Mouse (Mus musculus) T-helper 17 cell (primary cell): ENCODE results near the gene Pfn3.

Experiments
- in situ Hi-C, 2 experiments: fragments of 300-600 bp; cut with MboI, MseI; formaldehyde crosslinking; loops; 1 replicate in 1 of 2; 2 replicates in 1 of 2; pipeline ENCODE4 v1.15.1; 2025; ENCODE audit warnings: high pct_unique_total_duplicates in 2 of 2

The Pfn3 gene

GRCm38 (mm10) chr13:55431889-55432685, 17.1 kb upstream of the Pfn3 start:
- in situ Hi-C loops: no loop called here

DNA sequence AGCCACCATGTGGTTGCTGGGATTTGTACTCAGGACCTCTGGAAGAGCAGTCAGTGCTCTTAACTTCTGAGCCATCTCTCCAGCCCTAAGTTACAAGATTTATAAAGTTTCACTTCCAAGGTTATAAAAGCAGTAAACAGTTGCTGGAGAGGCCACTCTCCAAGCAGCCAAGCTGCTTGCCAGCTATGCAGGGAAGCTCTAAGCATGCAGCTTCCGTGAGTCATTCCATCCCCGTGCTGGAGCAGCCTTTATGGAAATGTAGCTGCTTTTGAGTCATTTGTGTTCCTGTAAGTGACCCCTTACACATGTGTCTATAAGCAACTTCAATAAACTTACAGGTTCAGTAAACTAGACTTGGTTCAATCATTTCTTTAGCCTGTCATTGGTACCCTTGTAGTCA, 15.5 kb upstream of the Pfn3 start:
- in situ Hi-C loops: no loop called here

DNA sequence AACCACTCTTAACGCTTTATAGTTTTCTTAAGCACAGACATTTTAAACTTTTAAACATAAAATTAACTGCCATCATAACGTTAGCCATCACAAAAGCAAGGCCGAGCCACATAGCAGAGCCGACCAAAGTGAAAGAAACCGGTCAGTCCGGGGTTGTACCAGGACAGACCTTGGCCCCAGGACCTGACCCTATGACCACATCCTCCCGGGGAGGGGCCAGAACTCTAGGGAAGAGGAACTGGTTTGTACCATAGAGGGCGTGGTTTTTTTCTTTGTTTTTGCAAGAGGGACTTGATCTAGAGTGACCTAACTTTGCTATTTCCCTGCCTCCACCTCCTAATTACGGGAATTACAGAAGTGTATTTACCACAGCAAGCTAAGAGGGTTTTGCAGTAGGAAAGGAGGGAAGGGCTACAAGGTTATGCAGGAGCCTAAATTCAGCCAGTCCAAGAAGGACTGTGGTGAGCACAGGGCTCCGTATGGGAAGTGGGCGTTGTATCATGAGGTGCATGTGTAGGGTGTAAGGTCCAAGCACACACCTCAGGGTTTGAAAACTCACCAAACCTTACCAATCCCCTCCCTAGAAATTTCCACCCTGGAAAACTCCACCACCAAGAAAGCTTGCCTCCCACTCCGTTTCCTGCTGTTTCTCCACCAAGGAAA, 14.3 kb upstream of the Pfn3 start:
- in situ Hi-C loops: no loop called here

DNA sequence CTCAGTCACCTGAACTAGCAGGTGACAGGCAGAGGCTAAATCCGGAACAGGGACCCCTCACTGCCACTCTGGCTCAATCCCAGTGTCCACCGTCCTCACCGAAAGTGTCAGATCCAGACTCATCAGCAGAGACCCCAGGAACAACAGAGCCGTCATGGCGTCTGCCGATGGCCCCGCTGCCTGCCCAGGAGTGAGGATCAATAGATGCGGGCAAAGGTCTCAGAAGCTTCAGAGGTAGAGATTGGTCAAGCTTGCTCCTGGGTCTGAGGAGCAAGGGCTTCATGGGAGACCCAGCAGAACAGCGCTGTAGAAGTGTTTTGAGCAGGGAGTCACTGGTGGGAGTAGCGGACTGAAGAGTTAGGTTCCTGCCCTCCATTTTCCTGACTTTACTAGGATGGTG, 11.6 kb upstream of the Pfn3 start, which contains the start of gene F12:
Gene F12 (minus strand): TSS at position 181 of the 400 bp plus-strand sequence.
- in situ Hi-C loops: no loop called here

DNA sequence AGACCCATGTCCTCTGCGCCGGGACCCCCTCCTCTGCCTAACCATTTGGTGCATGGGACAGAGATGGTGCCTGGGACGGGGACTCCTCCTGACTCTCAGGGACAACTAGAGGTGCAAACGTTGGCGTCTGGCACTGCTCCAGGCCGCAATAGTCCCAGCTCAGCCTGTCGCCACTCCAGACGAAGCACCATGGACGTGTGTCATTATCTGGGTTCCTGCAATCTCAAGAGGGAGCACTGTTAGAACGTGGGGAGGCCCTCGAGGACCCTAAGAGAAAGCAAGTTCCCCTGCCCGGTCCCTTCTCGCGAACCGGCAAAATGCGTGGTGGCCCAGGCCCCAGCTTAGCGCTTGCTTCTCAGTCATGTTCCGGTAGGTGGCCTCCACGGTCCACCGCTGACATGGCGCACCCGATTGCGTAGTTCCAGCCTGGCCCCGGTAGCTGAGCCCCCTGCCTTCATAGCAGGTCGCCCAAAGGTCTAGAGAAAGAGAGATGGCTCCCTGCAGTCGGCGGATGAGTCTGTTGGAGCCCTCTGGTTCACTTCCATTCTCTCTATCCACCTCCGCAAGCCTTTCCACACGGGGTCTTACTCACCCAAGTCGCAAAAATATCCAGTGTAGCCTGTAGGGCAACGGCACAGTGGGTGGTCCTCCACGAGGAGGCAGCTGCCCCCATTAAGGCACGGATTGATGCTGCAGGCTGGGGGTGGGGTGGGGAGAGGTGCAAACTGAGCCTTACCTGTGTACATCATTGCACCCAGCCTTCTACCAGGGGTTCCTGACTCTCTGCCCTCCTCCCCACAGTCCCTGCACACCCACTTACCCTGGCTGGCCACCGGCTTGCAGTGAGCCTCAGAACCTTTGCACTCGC, 6.1 kb upstream of the Pfn3 start:
- in situ Hi-C loops: loop anchor here in 1 of 2 experiments (5.0 kb wide), 1 partner anchor 36 kb away; no protein-coding TSS in a partner anchor

- in situ Hi-C loops: loop anchor here in 1 of 2 experiments (5.0 kb wide), 1 partner anchor 37 kb away; no protein-coding TSS in a partner anchor
These were observed 5.2 kb upstream of the Pfn3 start for GRCm38 (mm10) chr13:55420018-55420932.

DNA sequence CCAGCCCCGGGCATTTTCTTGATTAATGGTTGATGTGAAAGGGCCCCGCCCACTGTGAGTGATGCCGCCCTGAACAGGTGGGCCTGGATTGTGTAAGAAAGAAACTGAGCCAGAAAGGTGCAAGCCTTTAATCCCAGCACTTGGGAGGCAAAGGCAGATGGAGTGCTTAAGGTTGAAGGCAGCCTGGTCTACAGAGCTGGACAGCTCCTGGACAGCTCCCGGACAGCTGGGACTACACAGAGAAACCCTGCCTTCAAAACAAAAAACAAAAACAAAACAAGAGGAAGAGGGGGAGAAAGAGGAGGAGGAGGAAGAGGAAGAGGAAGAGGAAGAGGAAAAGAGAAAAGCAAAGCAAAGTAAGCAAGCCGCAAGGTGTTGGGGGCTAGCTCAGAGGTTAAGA, 4.1 kb upstream of the Pfn3 start:
- in situ Hi-C loops: loop anchor here in 1 of 2 experiments (5.0 kb wide), 1 partner anchor 58 kb away; no protein-coding TSS in a partner anchor

- in situ Hi-C loops: loop anchor here in 1 of 2 experiments (5.0 kb wide), 1 partner anchor 59 kb away; no protein-coding TSS in a partner anchor
These were observed 3.0 kb upstream of the Pfn3 start for GRCm38 (mm10) chr13:55418004-55418403.

DNA sequence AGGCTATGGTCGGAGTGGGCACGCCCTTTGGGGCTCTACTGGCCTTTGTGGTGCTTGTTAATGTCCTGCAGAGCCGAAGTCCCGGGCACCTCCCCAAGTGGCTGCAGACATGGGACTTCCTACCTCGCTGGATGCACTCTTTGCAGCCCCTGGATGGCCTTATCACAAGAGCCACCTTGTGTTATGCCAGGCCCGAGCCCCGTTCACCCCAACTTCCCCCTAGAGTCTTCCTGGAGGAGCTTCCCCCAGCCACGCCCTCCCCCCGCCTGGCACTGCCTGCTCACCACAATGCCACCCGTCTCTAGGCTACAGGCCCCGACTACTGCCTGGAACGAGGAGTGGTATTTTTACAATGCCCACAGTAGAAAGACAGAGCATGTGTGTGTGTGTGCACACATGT, 1.7 kb downstream of the Pfn3 start:
- in situ Hi-C loops: no loop called here

GRCm38 (mm10) chr13:55412643-55413307, 2.3 kb downstream of the Pfn3 start:
- in situ Hi-C loops: no loop called here

GRCm38 (mm10) chr13:55411826-55412225, 3.2 kb downstream of the Pfn3 start:
- in situ Hi-C loops: no loop called here

GRCm38 (mm10) chr13:55408546-55409120, 6.4 kb downstream of the Pfn3 start:
- in situ Hi-C loops: loop anchor here (10.0 kb wide), 2 partner anchors 106 to 426 kb away; partner anchors contain the start of genes Pdlim7 (in 1 of the 2) and Pitx1 (in 1 of the 2)

GRCm38 (mm10) chr13:55407341-55407740, 7.7 kb downstream of the Pfn3 start:
- in situ Hi-C loops: loop anchor here (10.0 kb wide), 2 partner anchors 107 to 427 kb away; partner anchors contain the start of genes Pdlim7 (in 1 of the 2) and Pitx1 (in 1 of the 2)

DNA sequence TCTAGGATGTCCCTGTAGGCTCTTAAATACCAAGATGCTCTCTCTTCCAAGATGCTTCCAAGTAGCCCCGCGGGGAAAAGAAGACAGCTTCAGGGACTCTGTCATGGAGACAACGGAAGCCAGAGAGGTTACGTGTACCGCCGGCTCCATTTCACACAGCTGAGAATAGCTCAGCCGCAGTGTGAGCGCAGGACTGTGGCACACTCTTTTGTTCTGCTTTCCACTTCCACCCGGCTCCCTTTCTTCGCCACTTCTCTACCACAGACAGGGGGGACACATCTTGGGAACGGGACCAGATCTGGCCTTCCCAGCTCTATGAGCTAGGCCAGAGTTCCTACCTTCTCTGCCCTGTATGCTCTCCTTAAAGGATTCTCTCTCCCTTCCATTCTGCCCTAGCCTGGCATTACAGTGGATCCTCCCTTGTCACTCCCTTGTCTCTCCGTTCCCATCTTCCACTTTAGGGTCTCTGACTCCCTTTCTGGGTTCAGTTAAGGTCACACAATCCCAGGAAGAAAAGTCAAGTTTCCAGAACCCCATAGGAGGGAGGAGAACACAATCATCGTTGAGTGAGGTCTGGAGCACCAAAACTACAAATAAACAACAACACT, 9.1 kb downstream of the Pfn3 start:
- in situ Hi-C loops: loop anchor here (10.0 kb wide), 2 partner anchors 109 to 429 kb away; partner anchors contain the start of genes Pdlim7 (in 1 of the 2) and Pitx1 (in 1 of the 2)

DNA sequence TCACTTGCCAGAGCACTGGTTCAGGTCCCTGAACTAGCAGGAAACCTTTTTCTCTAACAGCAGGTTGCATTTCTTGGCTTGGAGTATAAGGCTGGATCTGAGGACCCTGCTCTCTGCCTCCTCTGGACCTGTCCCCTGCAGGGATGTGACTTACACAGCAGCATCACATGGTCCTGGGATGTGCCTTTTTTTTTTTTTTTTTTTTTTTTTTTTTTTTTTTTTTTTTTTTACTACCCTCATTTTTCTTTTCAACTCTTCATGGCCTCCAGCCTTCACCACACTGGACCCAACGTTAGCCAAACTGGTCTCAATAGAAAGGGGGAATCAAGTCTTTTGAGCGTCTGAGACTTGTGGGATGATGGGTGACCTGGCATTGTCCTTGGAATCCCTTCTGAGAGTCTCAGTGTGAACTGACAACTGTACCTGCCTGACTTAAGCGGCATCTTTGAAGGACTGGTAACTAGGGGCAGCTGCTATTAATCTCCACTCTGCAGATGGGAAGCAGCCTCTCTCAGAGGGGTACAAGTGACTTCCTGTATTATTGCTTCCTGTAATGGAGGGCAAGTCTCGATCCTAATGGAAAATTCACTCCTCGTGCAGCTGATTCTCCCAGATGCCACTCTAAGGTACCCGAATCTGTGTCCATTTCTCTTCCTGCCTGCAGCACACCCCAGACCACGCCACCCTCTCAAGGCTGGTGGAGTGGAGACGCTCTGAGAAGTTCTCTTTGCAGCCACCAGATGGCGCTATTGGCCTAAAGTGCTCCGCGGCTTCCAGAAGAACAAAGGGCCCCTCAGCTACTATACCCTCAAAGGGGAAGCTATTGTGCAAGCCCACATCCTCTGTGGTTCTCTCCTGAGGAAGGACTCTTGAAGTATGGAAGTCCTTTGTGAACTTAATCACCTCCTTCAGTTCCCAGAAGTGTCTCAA, 9.9 kb downstream of the Pfn3 start:
- in situ Hi-C loops: loop anchor here (5.0 to 10.0 kb wide), 3 partner anchors 110 to 430 kb away; partner anchors contain the start of genes Pdlim7 (in 1 of the 2) and Pitx1 (in 1 of the 2)

DNA sequence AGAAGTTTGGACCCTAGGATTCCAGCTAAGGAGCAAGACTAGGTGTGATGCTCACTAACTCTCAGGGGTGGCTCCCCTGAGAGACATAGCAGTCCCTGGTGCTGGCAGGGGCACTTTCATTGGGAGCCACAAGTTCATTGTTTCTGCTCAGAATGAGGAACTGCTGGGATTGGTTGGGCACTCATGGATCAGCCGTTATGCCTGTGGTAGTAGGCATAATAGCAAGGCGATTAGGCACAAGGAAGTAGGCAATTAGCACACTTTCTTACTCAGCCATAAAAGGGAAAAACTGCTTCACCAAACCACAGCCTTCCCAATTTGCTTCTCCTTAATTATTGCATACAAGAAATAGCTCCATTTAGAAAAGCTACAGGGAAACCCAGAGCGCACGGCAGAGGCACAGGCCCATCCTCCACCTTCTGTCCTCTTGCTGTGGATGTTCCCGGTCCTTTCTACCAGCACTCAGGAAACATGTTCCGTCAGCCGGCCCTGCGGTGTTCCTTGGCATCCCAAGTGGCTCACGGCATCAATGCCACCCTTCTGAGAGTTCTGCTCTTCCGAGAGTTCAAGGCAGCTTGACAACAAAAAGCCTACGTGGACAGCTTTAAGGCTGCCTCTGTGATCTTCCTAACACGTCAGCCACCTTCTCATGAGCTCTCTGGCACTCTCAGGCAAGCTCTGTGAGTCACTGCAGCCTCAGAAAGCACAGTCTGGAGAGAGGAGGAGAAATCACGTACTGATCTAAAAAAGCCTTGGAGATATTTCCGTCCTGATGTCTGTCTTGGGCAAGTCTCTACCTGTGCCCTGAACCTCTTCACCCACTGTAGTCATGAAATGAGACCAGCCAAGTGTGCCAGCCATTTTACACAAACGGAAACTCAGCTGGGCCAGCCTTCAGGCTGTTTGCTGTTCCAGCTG, 10.8 kb downstream of the Pfn3 start:
- in situ Hi-C loops: loop anchor here (5.0 to 10.0 kb wide), 3 partner anchors 111 to 431 kb away; partner anchors contain the start of genes Pdlim7 (in 1 of the 2) and Pitx1 (in 1 of the 2)
